Mouse (Mus musculus) embryonic facial prominence, embryonic 11.5 days (tissue): Measurements from ENCODE around the gene Sh3glb1. TPM values are rescaled to one million over a fixed set of nuclear protein-coding genes. Genes with fewer than 3 reads are reported as not detected.

ENCODE experiments used
- ATAC-seq: fragments of 200-750 bp; cut with Nextera tagmentation; replicated peaks from 2 replicates; pipeline ENCODE4 v1.8.0; 2017; ENCODE audit warnings: low read depth; ENCODE audit not compliant: insufficient number of reproducible peaks, low FRiP score, low TSS enrichment
- DNase-seq: peaks from one replicate; pipeline ENCODE4 v3.0.0-alpha.2; 2015; ENCODE audit warnings: low spot score
- H3K27ac ChIP-seq: fragments of 300-500 bp; sonication (generic); replicated peaks from 2 replicates; pipeline ENCODE4 v1.5.1; 2014; ENCODE audit warnings: mild to moderate bottlenecking, low read depth, low read length, control low read depth
- H3K27me3 ChIP-seq: fragments of 300-500 bp; sonication (generic); 2 replicates; pipeline ENCODE4 v1.6.1; 2014; ENCODE audit warnings: mild to moderate bottlenecking, low read length, moderate library complexity, mixed read lengths; ENCODE audit not compliant: control insufficient read depth, insufficient read depth
- H3K36me3 ChIP-seq: fragments of 300-500 bp; sonication (generic); replicated peaks from 2 replicates; pipeline ENCODE4 v1.6.1; 2014; ENCODE audit warnings: low read depth, mild to moderate bottlenecking, low read length, moderate library complexity, mixed read lengths; ENCODE audit not compliant: control insufficient read depth, insufficient read depth
- H3K4me1 ChIP-seq: fragments of 300-500 bp; sonication (generic); 2 replicates; pipeline ENCODE4 v1.6.1; 2014; ENCODE audit warnings: low read length, mixed read lengths; ENCODE audit not compliant: control insufficient read depth, insufficient read depth
- H3K4me2 ChIP-seq: fragments of 300-500 bp; sonication (generic); 2 replicates; pipeline ENCODE4 v1.6.1; 2014; ENCODE audit warnings: low read depth, mild to moderate bottlenecking, control low read depth, low read length, moderate library complexity
- H3K4me3 ChIP-seq: fragments of 300-500 bp; sonication (generic); 2 replicates; pipeline ENCODE4 v1.5.1; 2014; ENCODE audit warnings: low read depth, low read length, control low read depth
- H3K9ac ChIP-seq: fragments of 300-500 bp; sonication (generic); replicated peaks from 2 replicates; pipeline ENCODE4 v1.6.1; 2014; ENCODE audit warnings: mild to moderate bottlenecking, control low read depth, low read length
- H3K9me3 ChIP-seq: fragments of 300-500 bp; sonication (generic); replicated peaks from 2 replicates; pipeline ENCODE4 v1.6.1; 2016; ENCODE audit warnings: mild to moderate bottlenecking, low read length, inconsistent platforms, mixed read lengths; ENCODE audit not compliant: control insufficient read depth
- WGBS: fragments of 180-500 bp; shearing (Covaris S2); extraction: QIAGEN DNeasy Blood & Tissue Kit; methylation state at CpG from one replicate; pipeline ENCODE4 v1.1.7; 2014; 5-methylcytosine and 5-hydroxymethylcytosine counted together
- polyA plus RNA-seq: library from polyadenylated mRNA; unstranded; fragments of >200 nt; fragmentation: Nextera tagmentation; extraction: Ambion mirVana; gene quantifications from 2 replicates; pipeline ENCODE4 v1.2.1, GENCODE M21; 2014

Gene Sh3glb1
- polyA plus RNA-seq, 1 experiment from 2014 or later = 87.9 TPM

GRCm38 (mm10) chr3:144642141-144642540 is 78.0 kb downstream of the Sh3glb1 start:
- no peak for ATAC-seq

GRCm38 (mm10) chr3:144640033-144640432 is 80.1 kb downstream of the Sh3glb1 start:
- H3K4me1 ChIP-seq = no peaks in the 10 kb centered on the region
- H3K9me3 ChIP-seq = no peaks in the 10 kb centered on the region
- ATAC-seq (no peak), DNase-seq (no peak)
- H3K9ac ChIP-seq = no peak overlapping the region
- no peak overlapping the region for H3K27ac ChIP-seq
- H3K4me2 ChIP-seq = no peak overlapping the region
- H3K36me3 ChIP-seq = no peaks in the 10 kb centered on the region
- H3K27me3 ChIP-seq = no peaks in the 10 kb centered on the region; the same call in 1 of the 2 replicates
- no peak overlapping the region for H3K4me3 ChIP-seq

More at GRCm38 (mm10) chr3:144642141-144642540, 78.0 kb downstream of the Sh3glb1 start:
- Histone ChIP-seq H3K36me3 (no peaks in the 10 kb centered on the region), H3K4me2 (no peak overlapping the region), H3K4me3 (no peak overlapping the region), H3K9ac (no peak overlapping the region), H3K27ac (no peak overlapping the region), H3K27me3 (no peaks in the 10 kb centered on the region; the same call in 1 of the 2 replicates), H3K9me3 (no peaks in the 10 kb centered on the region), H3K4me1 (no peaks in the 10 kb centered on the region)
- no peak for DNase-seq
- 91% methylated on average over 4 of the region's 4 CpGs for WGBS

- 60% methylated on average over 3 of the region's 3 CpGs for WGBS
- no peak overlapping the region for H3K27ac ChIP-seq
- no peak overlapping the region for H3K9ac ChIP-seq
- DNase-seq (no peak), ATAC-seq (no peak)
- H3K4me3 ChIP-seq = no peak overlapping the region
- H3K4me1 ChIP-seq = no peaks in the 10 kb centered on the region
- H3K36me3 ChIP-seq = no peaks in the 10 kb centered on the region
- H3K4me2 ChIP-seq = no peak overlapping the region
- no peaks in the 10 kb centered on the region for H3K27me3 ChIP-seq
- H3K9me3 ChIP-seq = no peaks in the 10 kb centered on the region
Measured at GRCm38 (mm10) chr3:144639387-144639786, 80.7 kb downstream of the Sh3glb1 start.

GRCm38 (mm10) chr3:144638110-144638509 is 82.0 kb downstream of the Sh3glb1 start:
- Histone ChIP-seq H3K9me3 (no peaks in the 10 kb centered on the region), H3K9ac (no peak overlapping the region), H3K4me3 (no peak overlapping the region), H3K4me1 (no peaks in the 10 kb centered on the region), H3K27me3 (no peaks in the 10 kb centered on the region), H3K4me2 (no peak overlapping the region), H3K27ac (no peak overlapping the region), H3K36me3 (no peaks in the 10 kb centered on the region)
- WGBS = 88% methylated on average over 4 of the region's 4 CpGs
- DNase-seq = no peak
- no peak for ATAC-seq

GRCm38 (mm10) chr3:144635236-144635635 is 84.9 kb downstream of the Sh3glb1 start:
- no peak for DNase-seq
- no peaks in the 10 kb centered on the region for H3K36me3 ChIP-seq
- H3K4me1 ChIP-seq = no peaks in the 10 kb centered on the region
- H3K9ac ChIP-seq = no peak overlapping the region
- no peak overlapping the region for H3K4me3 ChIP-seq
- no peaks in the 10 kb centered on the region for H3K9me3 ChIP-seq
- no peaks in the 10 kb centered on the region for H3K27me3 ChIP-seq
- 89% methylated on average over 5 of the region's 5 CpGs for whole genome bisulfite sequencing
- H3K4me2 ChIP-seq = no peak overlapping the region
- no peak for ATAC-seq
- H3K27ac ChIP-seq = no peak overlapping the region

Other genes starting within 250 kb of the Sh3glb1 start
- gene Hs2st1, start 150.2 kb downstream of the Sh3glb1 start, polyA plus RNA-seq = 14.7 and 16.2 TPM in 2 replicates
- gene Selenof, start 150.0 kb downstream of the Sh3glb1 start, polyA plus RNA-seq = 420 and 429 TPM in 2 replicates
- gene Clca3a1, start 40.6 kb upstream of the Sh3glb1 start, polyA plus RNA-seq = 0.08 TPM in 1 of 2 replicates, not detected in the other
- 0.39 TPM in 1 of 2 replicates, not detected in the other for gene Clca3a2, start 99.2 kb upstream of the Sh3glb1 start, polyA plus RNA-seq
- not detected in 2 replicates for gene Clca3b, start 129.0 kb upstream of the Sh3glb1 start, polyA plus RNA-seq
- not detected in 2 replicates for gene Clca4b, start 212.2 kb upstream of the Sh3glb1 start, polyA plus RNA-seq